Mouse (Mus musculus): ENCODE results near the gene Fxyd6. TPM values are rescaled to one million over a fixed set of nuclear protein-coding genes. Genes with fewer than 3 reads are reported as not detected.

Fxyd6 gene
- polyA plus RNA-seq, 1 experiment from 2014 or later = 32.7 TPM

GRCm38 (mm10) chr9:45402957-45403356 is 33.0 kb downstream of the Fxyd6 start:
- ATAC-seq (ENCODE audit: insufficient number of reproducible peaks, insufficient read depth, low FRiP score, low read depth) = no peak
- Histone ChIP-seq H3K9me3 (ENCODE audit: control insufficient read depth, low read length) (no peaks in the 10 kb centered on the region), H3K4me1 (ENCODE audit: control insufficient read depth in 2 of 2, insufficient read depth in 2 of 2, low read length in 2 of 2) (no peaks in the 10 kb centered on the region), H3K36me3 (ENCODE audit: control insufficient read depth, insufficient read depth, low read length) (no peaks in the 10 kb centered on the region), H3K27ac (replicated peaks in 1 of 2; ENCODE audit: control insufficient read depth in 1 of 2, insufficient read depth in 1 of 2, low read depth in 2 of 2, low read length in 2 of 2) (no peak overlapping the region), H3K4me3 (ENCODE audit: control insufficient read depth in 1 of 2, insufficient read depth in 1 of 2, low read depth in 1 of 2, low read length in 2 of 2) (no peak overlapping the region), H3K9ac (ENCODE audit: low read length) (no peak overlapping the region), H3K4me2 (ENCODE audit: low read length) (no peak overlapping the region), H3K27me3 (ENCODE audit: control insufficient read depth, insufficient read depth, low read length) (peaks cover 28% of the 10 kb centered on the region)
- 55% methylated on average over 2 of the region's 2 CpGs for WGBS

GRCm38 (mm10) chr9:45405694-45406093 is 35.7 kb downstream of the Fxyd6 start:
- Histone ChIP-seq H3K9me3 (ENCODE audit: control insufficient read depth, low read length) (no peaks in the 10 kb centered on the region), H3K4me2 (ENCODE audit: low read length) (no peak overlapping the region), H3K4me3 (ENCODE audit: control insufficient read depth in 1 of 2, insufficient read depth in 1 of 2, low read depth in 1 of 2, low read length in 2 of 2) (no peak overlapping the region), H3K4me1 (ENCODE audit: control insufficient read depth in 2 of 2, insufficient read depth in 2 of 2, low read length in 2 of 2) (0 out of 4 replicates have a peak, but pooled peaks cover 0 to 2% of the 10 kb centered on the region in 2 experiments), H3K9ac (ENCODE audit: low read length) (no peak overlapping the region), H3K36me3 (ENCODE audit: control insufficient read depth, insufficient read depth, low read length) (no peaks in the 10 kb centered on the region), H3K27me3 (ENCODE audit: control insufficient read depth, insufficient read depth, low read length) (peaks cover 31% of the 10 kb centered on the region), H3K27ac (replicated peaks in 1 of 2; ENCODE audit: control insufficient read depth in 1 of 2, insufficient read depth in 1 of 2, low read depth in 2 of 2, low read length in 2 of 2) (no peak overlapping the region)
- ATAC-seq (ENCODE audit: insufficient number of reproducible peaks, insufficient read depth, low FRiP score, low read depth) = no peak
- 49% methylated on average over 5 of the region's 5 CpGs for WGBS

- Histone ChIP-seq H3K4me1 (ENCODE audit: control insufficient read depth in 2 of 2, insufficient read depth in 2 of 2, low read length in 2 of 2) (peaks cover 0 to 2% of the 10 kb centered on the region in 2 experiments; a peak in 1 of 4 replicates), H3K27me3 (ENCODE audit: control insufficient read depth, insufficient read depth, low read length) (peaks cover 30% of the 10 kb centered on the region), H3K9ac (ENCODE audit: low read length) (no peak overlapping the region), H3K36me3 (ENCODE audit: control insufficient read depth, insufficient read depth, low read length) (no peaks in the 10 kb centered on the region), H3K27ac (replicated peaks in 1 of 2; ENCODE audit: control insufficient read depth in 1 of 2, insufficient read depth in 1 of 2, low read depth in 2 of 2, low read length in 2 of 2) (no peak overlapping the region), H3K4me2 (ENCODE audit: low read length) (no peak overlapping the region), H3K9me3 (ENCODE audit: control insufficient read depth, low read length) (no peaks in the 10 kb centered on the region), H3K4me3 (ENCODE audit: control insufficient read depth in 1 of 2, insufficient read depth in 1 of 2, low read depth in 1 of 2, low read length in 2 of 2) (no peak overlapping the region)
- ATAC-seq (ENCODE audit: insufficient number of reproducible peaks, insufficient read depth, low FRiP score, low read depth) = no peak
- WGBS = 76% methylated on average over 3 of the region's 3 CpGs
These were observed 36.8 kb downstream of the Fxyd6 start for GRCm38 (mm10) chr9:45406808-45407207.

DNA sequence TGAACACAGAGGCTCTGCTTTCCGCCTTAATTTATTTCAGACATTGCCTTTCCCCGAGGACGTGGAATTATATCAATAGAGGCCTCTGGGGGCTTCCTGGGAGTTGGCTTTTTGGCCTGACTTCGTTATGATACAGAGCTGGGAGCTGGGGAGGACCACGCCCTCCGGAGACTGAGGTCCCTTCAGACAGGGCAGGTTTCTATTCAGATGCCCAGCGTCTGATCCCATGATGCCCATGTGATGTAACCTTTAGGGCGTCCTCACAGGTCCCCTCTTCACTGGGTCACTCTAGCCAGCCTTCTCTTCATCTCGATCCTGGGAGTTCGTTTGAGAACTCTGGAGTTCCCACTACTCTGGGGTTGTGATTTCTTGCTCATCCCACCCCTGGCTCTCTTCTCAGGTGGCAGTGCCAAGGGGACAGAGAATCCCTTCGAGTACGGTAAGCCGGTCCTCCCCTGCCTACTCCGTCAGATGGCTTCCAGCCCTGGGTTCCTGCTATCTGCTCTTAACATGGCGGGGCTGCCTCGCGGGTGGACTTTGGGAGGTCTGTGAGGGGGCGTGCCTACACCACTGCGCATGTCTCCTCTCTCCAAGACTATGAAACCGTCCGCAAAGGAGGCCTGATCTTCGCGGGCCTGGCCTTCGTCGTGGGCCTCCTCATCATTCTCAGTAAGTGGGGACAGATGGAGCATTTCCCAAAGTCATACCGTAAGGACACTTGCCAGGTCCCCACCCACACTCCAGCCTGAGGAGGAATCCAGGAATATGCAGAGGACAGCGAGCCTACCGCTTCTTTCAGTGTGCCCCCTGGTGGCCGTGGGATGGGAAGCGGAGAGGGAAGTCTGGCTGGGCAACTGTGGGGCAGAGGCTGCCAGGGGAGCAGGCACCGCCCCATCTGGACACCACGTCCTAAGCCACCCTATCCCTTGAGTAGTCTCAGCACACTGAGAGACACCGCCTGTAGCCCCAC is 38.0 kb downstream of the Fxyd6 start:
- no peak for ATAC-seq (ENCODE audit: insufficient number of reproducible peaks, insufficient read depth, low FRiP score, low read depth)
- Histone ChIP-seq H3K4me1 (ENCODE audit: control insufficient read depth in 2 of 2, insufficient read depth in 2 of 2, low read length in 2 of 2) (peaks cover 4 to 6% of the 10 kb centered on the region in 2 experiments), H3K27me3 (ENCODE audit: control insufficient read depth, insufficient read depth, low read length) (peaks cover 21% of the 10 kb centered on the region), H3K9me3 (ENCODE audit: control insufficient read depth, low read length) (no peaks in the 10 kb centered on the region), H3K9ac (ENCODE audit: low read length) (no peak overlapping the region), H3K4me3 (ENCODE audit: control insufficient read depth in 1 of 2, insufficient read depth in 1 of 2, low read depth in 1 of 2, low read length in 2 of 2) (peak overlapping the region; percentile 27 to 29; a peak in 3 of 4 replicates), H3K27ac (replicated peaks in 1 of 2; ENCODE audit: control insufficient read depth in 1 of 2, insufficient read depth in 1 of 2, low read depth in 2 of 2, low read length in 2 of 2) (no peak overlapping the region), H3K4me2 (ENCODE audit: low read length) (peak overlapping the region; percentile 58), H3K36me3 (ENCODE audit: control insufficient read depth, insufficient read depth, low read length) (no peaks in the 10 kb centered on the region)
- 35% methylated on average over 33 of the region's 33 CpGs for WGBS

DNA sequence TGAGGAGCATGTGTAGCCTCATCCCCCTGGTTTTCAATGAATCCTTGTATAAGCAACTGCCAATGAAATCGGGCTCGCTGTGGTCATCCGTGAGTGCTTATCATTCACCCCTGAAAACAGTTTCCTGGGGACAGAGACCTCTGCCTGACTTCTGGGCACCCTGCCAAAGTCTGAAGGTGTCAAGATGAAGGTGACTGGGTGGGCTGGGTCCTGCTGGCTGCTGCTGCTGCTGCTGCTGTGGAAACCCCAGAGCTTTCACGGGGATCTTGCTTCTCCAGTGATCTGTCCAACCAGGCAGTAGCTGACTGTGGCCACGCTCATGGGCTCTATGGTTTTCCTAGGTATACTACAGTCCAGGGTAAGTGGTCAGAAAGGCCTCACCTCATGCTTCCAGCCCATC is 40.2 kb downstream of the Fxyd6 start:
- H3K4me3 ChIP-seq (ENCODE audit: control insufficient read depth in 1 of 2, insufficient read depth in 1 of 2, low read depth in 1 of 2, low read length in 2 of 2) = no peak overlapping the region
- H3K9ac ChIP-seq (ENCODE audit: low read length) = no peak overlapping the region
- H3K27ac ChIP-seq (replicated peaks in 1 of 2; ENCODE audit: control insufficient read depth in 1 of 2, insufficient read depth in 1 of 2, low read depth in 2 of 2, low read length in 2 of 2) = no peak overlapping the region
- 63% methylated on average over 5 of the region's 5 CpGs for WGBS
- ATAC-seq (ENCODE audit: insufficient number of reproducible peaks, insufficient read depth, low FRiP score, low read depth) = no peak
- H3K27me3 ChIP-seq (ENCODE audit: control insufficient read depth, insufficient read depth, low read length) = peaks cover 10% of the 10 kb centered on the region
- H3K9me3 ChIP-seq (ENCODE audit: control insufficient read depth, low read length) = no peaks in the 10 kb centered on the region
- no peak overlapping the region for H3K4me2 ChIP-seq (ENCODE audit: low read length)
- H3K36me3 ChIP-seq (ENCODE audit: control insufficient read depth, insufficient read depth, low read length) = no peaks in the 10 kb centered on the region
- peaks cover 4 to 6% of the 10 kb centered on the region in 2 experiments for H3K4me1 ChIP-seq (ENCODE audit: control insufficient read depth in 2 of 2, insufficient read depth in 2 of 2, low read length in 2 of 2)

GRCm38 (mm10) chr9:45410614-45411013 is 40.6 kb downstream of the Fxyd6 start:
- Histone ChIP-seq H3K4me2 (ENCODE audit: low read length) (no peak overlapping the region), H3K9me3 (ENCODE audit: control insufficient read depth, low read length) (no peaks in the 10 kb centered on the region), H3K4me3 (ENCODE audit: control insufficient read depth in 1 of 2, insufficient read depth in 1 of 2, low read depth in 1 of 2, low read length in 2 of 2) (no peak overlapping the region), H3K9ac (ENCODE audit: low read length) (no peak overlapping the region), H3K27ac (replicated peaks in 1 of 2; ENCODE audit: control insufficient read depth in 1 of 2, insufficient read depth in 1 of 2, low read depth in 2 of 2, low read length in 2 of 2) (no peak overlapping the region), H3K36me3 (ENCODE audit: control insufficient read depth, insufficient read depth, low read length) (no peaks in the 10 kb centered on the region), H3K4me1 (ENCODE audit: control insufficient read depth in 2 of 2, insufficient read depth in 2 of 2, low read length in 2 of 2) (peaks cover 4 to 6% of the 10 kb centered on the region in 2 experiments), H3K27me3 (ENCODE audit: control insufficient read depth, insufficient read depth, low read length) (peaks cover 10% of the 10 kb centered on the region)
- WGBS = 100% methylated on average over 2 of the region's 2 CpGs
- no peak for ATAC-seq (ENCODE audit: insufficient number of reproducible peaks, insufficient read depth, low FRiP score, low read depth)

- Histone ChIP-seq H3K36me3 (ENCODE audit: control insufficient read depth, insufficient read depth, low read length) (no peaks in the 10 kb centered on the region), H3K27me3 (ENCODE audit: control insufficient read depth, insufficient read depth, low read length) (peaks cover 7% of the 10 kb centered on the region), H3K9ac (ENCODE audit: low read length) (no peak overlapping the region), H3K4me2 (ENCODE audit: low read length) (no peak overlapping the region), H3K27ac (replicated peaks in 1 of 2; ENCODE audit: control insufficient read depth in 1 of 2, insufficient read depth in 1 of 2, low read depth in 2 of 2, low read length in 2 of 2) (no peak overlapping the region), H3K4me1 (ENCODE audit: control insufficient read depth in 2 of 2, insufficient read depth in 2 of 2, low read length in 2 of 2) (peaks cover 4 to 6% of the 10 kb centered on the region in 2 experiments), H3K4me3 (ENCODE audit: control insufficient read depth in 1 of 2, insufficient read depth in 1 of 2, low read depth in 1 of 2, low read length in 2 of 2) (no peak overlapping the region), H3K9me3 (ENCODE audit: control insufficient read depth, low read length) (no peaks in the 10 kb centered on the region)
- 73% methylated on average over 3 of the region's 3 CpGs for WGBS
- no peak for ATAC-seq (ENCODE audit: insufficient number of reproducible peaks, insufficient read depth, low FRiP score, low read depth)
These were observed 41.1 kb downstream of the Fxyd6 start for GRCm38 (mm10) chr9:45411111-45411510.

Measured in heart, embryonic 14.5 days (tissue).